Comparison of ENCODE assay signal across 14 mouse cellular contexts in the genomic region with DNA sequence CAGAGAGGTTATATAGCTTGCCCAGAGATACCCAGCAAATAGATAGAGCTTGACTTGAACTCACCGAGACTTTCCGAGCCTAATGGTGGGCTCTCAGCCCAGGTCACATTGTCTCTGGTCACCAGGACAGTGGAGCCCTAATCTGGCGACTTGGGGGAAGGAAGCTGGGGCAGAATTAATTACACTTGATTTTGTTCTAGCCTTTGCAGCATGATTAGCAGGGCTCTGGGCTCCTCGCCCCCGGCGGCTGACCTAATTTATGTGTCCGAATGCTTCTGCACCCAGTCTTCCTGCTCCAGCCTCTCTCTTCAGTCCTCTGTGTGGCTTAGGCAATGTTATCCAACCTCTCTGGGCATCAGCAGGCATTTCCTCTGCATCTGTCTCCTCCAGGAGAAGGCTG. TPM values are rescaled to one million over a fixed set of nuclear protein-coding genes. Genes with fewer than 3 reads are reported as not detected.
DNase-seq lines count a peak whose midpoint lies in the region; ATAC-seq lines count a peak whose summit lies in the region.
"Had no signal": no experiment of that assay in that cellular context is flagged by ENCODE, and none has a peak within 500 bp of the region (broad histone marks: within the 10 kb centered on the region; RNA-seq: fewer than 3 reads in every experiment).

No protein-coding gene starts in this region.

- H3K36me3 ChIP-seq in hindbrain, embryonic 10.5 days = no peaks in the 10 kb centered on the region
- H3K36me3 ChIP-seq in hindbrain, embryonic 11.5 days (ENCODE audit: control insufficient read depth, insufficient read depth, low read length) = no peaks in the 10 kb centered on the region
- H3K36me3 ChIP-seq in midbrain, embryonic 13.5 days = no peaks in the 10 kb centered on the region
- H3K36me3 ChIP-seq: G1E; liver, embryonic 15.5 days had no signal

- no peak overlapping the region for H3K9ac ChIP-seq in hindbrain, embryonic 11.5 days (ENCODE audit: low read depth, low read length)
- H3K9ac ChIP-seq in midbrain, embryonic 13.5 days (replicated peaks) = no peak overlapping the region
- H3K9ac ChIP-seq: liver, embryonic 15.5 days had no signal

- H3K4me1 ChIP-seq in hindbrain, embryonic 10.5 days (replicated peaks) = peaks cover 88% of the 10 kb centered on the region
- 0 out of 2 replicates have a peak, but pooled peaks cover 3% of the 10 kb centered on the region for H3K4me1 ChIP-seq in hindbrain, embryonic 11.5 days (replicated peaks; ENCODE audit: control insufficient read depth, insufficient read depth, low read length)
- peaks cover 78% of the 10 kb centered on the region for H3K4me1 ChIP-seq in midbrain, embryonic 13.5 days (replicated peaks)
- H3K4me1 ChIP-seq: liver, embryonic 15.5 days had no signal

- H3K4me3 ChIP-seq in hindbrain, embryonic 10.5 days = no peak overlapping the region
- no peak overlapping the region for H3K4me3 ChIP-seq in hindbrain, embryonic 11.5 days (ENCODE audit: low read depth, low read length)
- no peak overlapping the region for H3K4me3 ChIP-seq in midbrain, embryonic 13.5 days (replicated peaks)
- H3K4me3 ChIP-seq: liver, embryonic 15.5 days had no signal

- no peaks in the 10 kb centered on the region for H3K27me3 ChIP-seq in hindbrain, embryonic 10.5 days (ENCODE audit: insufficient read depth, poor library complexity, severe bottlenecking)
- H3K27me3 ChIP-seq in hindbrain, embryonic 11.5 days (ENCODE audit: control insufficient read depth, insufficient read depth, low read length) = no peaks in the 10 kb centered on the region
- no peaks in the 10 kb centered on the region for H3K27me3 ChIP-seq in midbrain, embryonic 13.5 days
- H3K27me3 ChIP-seq: liver, embryonic 15.5 days had no signal

- no peak for DNase-seq in hindbrain, embryonic 10.5 days (ENCODE audit: low spot score)
- no peak for DNase-seq in hindbrain, embryonic 11.5 days (ENCODE audit: low spot score)
- peak; percentile 66 to 69 for DNase-seq in right cerebral cortex, postnatal 10 days (ENCODE audit: low spot score in 2 of 2)
- DNase-seq in right cerebral cortex, postnatal 14 days = no peak
- DNase-seq in adrenal gland, adult (ENCODE audit: inconsistent age in 2 of 2, low spot score in 1 of 2) = no peak
- DNase-seq: adrenal gland, postnatal 10 days; embryo, embryonic 11 days; kidney, adult 18-20 months; kidney, postnatal 36 days; lung, postnatal 14 days had no signal

- peak overlapping the region; percentile 73 for H3K27ac ChIP-seq in hindbrain, embryonic 10.5 days
- no peak overlapping the region for H3K27ac ChIP-seq in hindbrain, embryonic 11.5 days (ENCODE audit: low read depth, low read length)
- peak overlapping the region; percentile 53; the same call in 1 of the 2 replicates for H3K27ac ChIP-seq in midbrain, embryonic 13.5 days
- H3K27ac ChIP-seq: liver, embryonic 15.5 days had no signal

- WGBS in hindbrain, embryonic 10.5 days = 55% methylated on average over 7 of the region's 7 CpGs
- WGBS in hindbrain, embryonic 11.5 days = 54% methylated on average over 7 of the region's 7 CpGs
- 30% methylated on average over 7 of the region's 7 CpGs for WGBS in midbrain, embryonic 13.5 days

- ATAC-seq in hindbrain, embryonic 11.5 days (ENCODE audit: low FRiP score) = no peak
- ATAC-seq in midbrain, embryonic 13.5 days = no peak
- no peak for ATAC-seq in erythroblast, adult 5-6 weeks (replicated peaks; ENCODE audit: low FRiP score, poor library complexity, severe bottlenecking)

- H3K4me2 ChIP-seq in hindbrain, embryonic 11.5 days (replicated peaks; ENCODE audit: low read depth, low read length) = no peak overlapping the region
- peak overlapping the region; percentile 19 for H3K4me2 ChIP-seq in midbrain, embryonic 13.5 days (replicated peaks)
- H3K4me2 ChIP-seq: liver, embryonic 15.5 days had no signal

- H3K9me3 ChIP-seq in hindbrain, embryonic 10.5 days = no peaks in the 10 kb centered on the region
- H3K9me3 ChIP-seq in hindbrain, embryonic 11.5 days (ENCODE audit: control insufficient read depth, low read length) = no peaks in the 10 kb centered on the region
- no peaks in the 10 kb centered on the region for H3K9me3 ChIP-seq in midbrain, embryonic 13.5 days
- H3K9me3 ChIP-seq: G1E; liver, embryonic 15.5 days had no signal

RNA-seq across cellular contexts. Expression of a gene that starts 19.0 kb away (rescaled TPM):
- polyA plus RNA-seq in hindbrain, embryonic 10.5 days (2016; fragmentation: Nextera tagmentation; extraction: Ambion mirVana) = 30.0 and 38.4 TPM in 2 replicates
- 12.0 and 15.2 TPM in 2 replicates for polyA plus RNA-seq in hindbrain, embryonic 11.5 days (2014; fragmentation: Nextera tagmentation; extraction: Ambion mirVana)
- 72.3 and 72.9 TPM in 2 replicates for polyA plus RNA-seq in midbrain, embryonic 13.5 days (2015; fragmentation: Nextera tagmentation; extraction: Ambion mirVana)
- 6.1 and 24.7 TPM in 2 replicates for total RNA-seq in erythroblast, adult 5-6 weeks (2015; ENCODE audit: low replicate concordance)
- 4.7 and 13.3 TPM in 2 replicates for total RNA-seq in erythroblast, adult 5-6 weeks (2017; ENCODE audit: low replicate concordance)

Comparison
In these comparisons a context has a peak if more than half of its experiments do, and no peak if none do; other contexts are left out.
1. DNase-seq: peak in right cerebral cortex, postnatal 10 days (2 of 2); none in hindbrain, embryonic 10.5 days (single experiment), hindbrain, embryonic 11.5 days (single experiment), right cerebral cortex, postnatal 14 days (single experiment) and adrenal gland, adult (0 of 2).